Mouse (Mus musculus) heart, adult 18-20 months (tissue): ENCODE measurements around the gene Wipf1. TPM values are rescaled to one million over a fixed set of nuclear protein-coding genes. Genes with fewer than 3 reads are reported as not detected.
A peak's percentile ranks its signal among the peaks of the same experiment; 100 is the strongest.
"Not testable (repeated sequence)": the region's sequence is repeated elsewhere in the genome, so short reads cannot be mapped to it uniquely, and the experiment has no call there.

Experiments used
- DNase-seq, 2 experiments: peaks; one replicate each; pipeline ENCODE4 v3.0.0; 2021 to 2022; ENCODE audit warnings: mixed read lengths in 1 of 2
- long read RNA-seq, 2 experiments: library from polyadenylated mRNA; stranded (forward); transcript quantifications; one replicate each; pipeline ENCODE4 v2.0.0; 2021
- total RNA-seq, 2 experiments: library from RNA; stranded (reverse); gene quantifications; 2 replicates each; pipeline ENCODE4 v1.2.3; 2021

Wipf1 gene
- total RNA-seq: 10 to 100 TPM; 11.2 to 14.0 TPM
- long read RNA-seq, experiment 1, full-length matches to known transcripts: 1 of 5 reads
- long read RNA-seq, experiment 1, partial matches to known transcripts: 1 of 5 reads
- long read RNA-seq, experiment 1, other reads (novel, unspliced or antisense): 3 of 5 reads
- long read RNA-seq, experiment 2, partial matches to known transcripts: 0 of 1 reads
- long read RNA-seq, experiment 2, other reads (novel, unspliced or antisense): 1 of 1 reads

GRCm38 (mm10) chr2:73529356-73530330 is at the start of gene Wipf1:
Gene Wipf1 (minus strand): TSS chr2:73529734.
- DNase-seq: peak; percentile 89 to 93

DNA sequence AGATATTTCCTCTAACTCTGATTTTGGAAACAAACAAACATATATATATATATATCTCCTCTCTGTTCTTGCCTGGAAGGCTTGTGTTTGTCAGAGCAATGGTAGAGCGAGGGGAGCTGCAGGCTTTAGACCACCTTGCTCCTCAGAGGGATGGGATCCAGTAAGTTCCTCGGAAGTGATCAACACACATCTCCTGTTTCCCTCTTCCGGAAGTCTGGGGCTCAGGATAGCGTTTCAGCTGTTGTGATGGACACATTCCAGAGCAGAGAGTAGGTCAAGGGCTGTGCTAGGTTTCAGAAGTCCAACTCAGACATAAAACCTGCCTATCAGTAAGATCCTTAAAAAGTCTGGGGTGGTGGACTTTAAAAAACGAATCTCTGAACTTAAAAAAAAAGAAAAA is 49.6 kb upstream of the Wipf1 start:
- no peak for DNase-seq

- DNase-seq: no peak
Observed at GRCm38 (mm10) chr2:73574418-73574817, 44.9 kb upstream of the Wipf1 start.

GRCm38 (mm10) chr2:73573556-73573955 is 44.0 kb upstream of the Wipf1 start:
- no peak for DNase-seq

GRCm38 (mm10) chr2:73572539-73573372 is 43.2 kb upstream of the Wipf1 start:
- peak; percentile 68 to 69 for DNase-seq

- DNase-seq: no peak
Observed at GRCm38 (mm10) chr2:73571901-73572300, 42.4 kb upstream of the Wipf1 start.

DNA sequence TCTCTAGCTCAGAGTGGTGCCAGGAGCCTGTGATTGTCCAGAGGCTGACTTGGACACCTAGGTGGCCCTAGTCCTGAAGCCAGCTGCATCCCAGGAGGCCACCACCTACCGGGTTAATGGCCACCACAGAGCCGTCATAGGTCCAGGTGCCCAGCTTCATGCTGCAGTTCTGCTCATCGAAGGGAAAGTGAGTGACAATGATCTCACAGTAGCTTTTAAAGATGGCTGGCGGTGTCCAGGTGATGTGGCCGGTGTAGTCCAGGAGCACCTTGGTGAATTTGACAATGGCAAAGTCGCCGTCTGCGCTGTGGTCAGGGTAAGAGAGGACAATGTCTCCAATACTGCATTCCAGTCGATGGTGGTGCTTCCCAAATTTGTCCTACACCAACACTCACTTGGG is 41.8 kb upstream of the Wipf1 start:
- no peak for DNase-seq

DNA sequence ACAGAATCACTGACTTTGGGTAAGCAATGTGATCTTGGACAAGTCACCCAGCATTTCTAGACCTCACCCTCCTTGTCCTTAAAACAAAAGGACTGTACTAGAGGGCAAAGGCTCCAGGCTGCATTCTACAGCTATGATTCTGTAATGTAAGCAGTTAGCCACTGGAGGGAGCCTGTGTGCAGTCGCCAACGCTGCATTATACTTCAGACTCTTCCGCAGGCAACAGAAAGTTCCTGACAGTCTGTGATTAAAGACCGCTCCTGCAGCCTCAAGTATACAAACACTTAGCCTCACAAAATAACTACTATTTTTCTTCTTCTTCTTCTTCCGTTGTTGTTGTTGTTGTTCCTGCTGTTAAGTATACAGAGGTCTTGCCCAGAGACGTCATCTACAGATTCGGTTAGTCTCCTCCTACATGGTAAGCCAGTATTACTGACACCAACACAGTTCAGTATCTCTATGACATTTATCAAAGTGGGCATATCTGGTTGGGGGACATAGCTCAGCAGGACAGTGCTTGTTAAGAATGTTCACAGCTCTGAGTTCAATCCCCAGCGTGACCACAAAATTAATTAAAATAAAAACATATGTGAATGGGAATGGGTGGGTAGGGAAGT is 37.6 kb upstream of the Wipf1 start:
- DNase-seq: peak; percentile 69 to 78

DNA sequence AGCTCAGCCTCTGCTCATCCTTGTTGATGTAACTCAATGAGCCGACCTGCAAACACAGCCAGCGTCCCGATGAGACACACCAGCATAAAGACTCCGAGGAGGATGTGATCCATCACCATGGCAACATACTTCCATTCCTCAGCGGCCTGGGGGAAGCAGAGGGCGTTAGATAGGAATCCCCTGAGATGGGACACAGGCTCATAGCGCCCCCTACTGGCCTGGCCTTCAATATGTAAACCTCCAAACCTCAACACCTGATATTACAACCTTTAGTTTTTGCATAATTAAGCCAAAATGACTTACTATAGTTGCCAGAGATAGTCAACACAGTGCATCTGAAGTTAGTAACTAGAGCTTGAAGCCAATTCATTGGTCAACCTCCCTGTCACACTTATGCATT is 36.6 kb upstream of the Wipf1 start:
- no peak for DNase-seq

DNA sequence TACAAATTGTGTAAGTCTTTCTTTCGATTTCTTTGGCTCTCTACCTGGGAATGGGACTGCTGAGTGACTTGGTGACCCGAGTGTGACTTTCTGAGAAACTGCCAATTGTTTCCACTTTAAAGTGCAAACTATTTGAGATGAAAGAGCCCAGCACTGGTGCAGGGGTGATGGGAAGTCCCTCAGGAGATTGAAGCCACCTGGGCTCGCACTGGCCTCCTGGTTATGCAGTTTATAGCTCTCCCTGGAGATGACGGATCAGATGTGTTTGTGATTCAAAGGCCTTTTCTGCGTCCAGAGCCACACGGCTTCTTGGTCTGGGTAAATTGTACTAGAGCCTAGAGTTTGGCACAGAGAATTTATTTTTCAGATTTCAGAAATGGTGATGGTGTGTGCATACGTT is 34.2 kb upstream of the Wipf1 start:
- DNase-seq: no peak

- no peak for DNase-seq
Observed at GRCm38 (mm10) chr2:73562656-73563055, 33.1 kb upstream of the Wipf1 start.

DNA sequence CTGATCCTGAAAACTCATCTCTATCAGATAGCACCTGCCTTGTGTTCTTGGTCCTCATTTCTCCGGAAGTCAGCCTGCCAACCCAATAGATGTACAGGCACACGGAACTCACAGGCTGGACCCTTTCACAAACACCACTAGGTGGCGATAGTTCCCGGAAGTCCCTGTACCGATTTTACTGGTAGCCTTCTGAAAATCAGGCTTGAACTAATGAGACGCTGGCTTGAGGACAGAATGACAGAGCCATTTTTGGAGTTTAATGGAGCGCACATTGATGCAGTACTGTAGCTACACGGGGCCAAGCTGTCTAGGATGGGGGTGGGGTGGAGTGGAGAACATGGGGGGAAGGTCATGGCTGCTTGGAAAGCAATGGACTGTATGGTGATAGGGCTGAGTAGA is 32.1 kb upstream of the Wipf1 start:
- peak in 1 of 2 experiments; percentile 44 for DNase-seq

GRCm38 (mm10) chr2:73560899-73561664 is 31.5 kb upstream of the Wipf1 start:
- no peak for DNase-seq

DNA sequence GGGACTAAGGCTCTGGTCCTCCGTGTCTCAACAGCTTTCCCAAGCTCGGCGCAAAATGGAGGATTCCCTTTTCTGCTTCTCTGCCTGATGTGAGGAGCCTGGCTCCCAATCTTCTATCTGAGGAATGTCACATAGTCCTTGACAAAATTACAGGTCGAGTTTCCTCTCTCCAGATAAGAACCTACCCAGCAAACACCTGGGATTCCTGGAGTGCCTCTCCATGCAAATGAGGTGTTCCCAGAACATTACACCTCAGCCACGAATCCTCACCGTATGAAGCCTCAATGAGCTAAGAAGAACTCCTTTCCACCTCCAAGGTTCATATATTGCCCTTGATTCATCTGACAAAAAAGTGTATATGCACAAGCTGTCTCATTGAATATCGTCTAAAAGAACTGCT is 30.9 kb upstream of the Wipf1 start:
- no peak for DNase-seq

- DNase-seq: no peak
Observed at GRCm38 (mm10) chr2:73557956-73558355, 28.4 kb upstream of the Wipf1 start.

DNA sequence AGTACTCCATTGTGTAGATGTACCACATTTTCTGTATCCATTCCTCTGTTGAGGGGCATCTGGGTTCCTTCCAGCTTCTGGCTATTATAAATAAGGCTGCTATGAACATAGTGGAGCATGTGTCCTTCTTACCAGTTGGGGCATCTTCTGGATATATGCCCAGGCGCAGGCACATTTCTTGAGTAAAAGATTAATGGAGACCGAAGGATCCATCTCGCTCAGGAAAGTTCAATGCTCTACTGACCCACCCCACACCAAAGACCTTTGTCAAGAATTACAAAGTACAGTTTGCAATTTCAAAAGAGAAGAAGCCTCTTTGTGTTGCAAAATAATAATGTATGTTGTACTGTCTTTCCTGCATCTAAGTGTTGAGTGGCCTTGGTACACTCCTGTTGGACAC is 27.5 kb upstream of the Wipf1 start:
- DNase-seq: not testable (repeated sequence)

DNA sequence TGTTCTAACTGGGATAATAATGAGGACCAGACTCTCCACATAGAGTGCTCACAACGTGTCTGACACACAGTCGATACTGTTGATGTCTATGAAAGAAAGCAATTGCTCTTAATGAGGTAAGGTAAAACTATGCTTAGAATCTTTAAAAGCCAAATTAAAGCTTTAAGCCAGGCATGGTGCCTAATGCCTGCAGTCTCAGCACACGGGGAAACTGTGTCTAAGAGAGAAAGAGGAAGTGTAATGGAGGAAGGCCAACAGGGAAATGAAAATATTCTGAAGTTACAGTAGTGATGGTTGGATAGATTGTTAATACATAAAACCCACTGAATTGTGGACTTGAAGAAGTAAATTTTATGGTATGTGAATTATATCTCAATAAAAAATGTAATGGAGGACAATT is 24.9 kb upstream of the Wipf1 start:
- DNase-seq: no peak

DNA sequence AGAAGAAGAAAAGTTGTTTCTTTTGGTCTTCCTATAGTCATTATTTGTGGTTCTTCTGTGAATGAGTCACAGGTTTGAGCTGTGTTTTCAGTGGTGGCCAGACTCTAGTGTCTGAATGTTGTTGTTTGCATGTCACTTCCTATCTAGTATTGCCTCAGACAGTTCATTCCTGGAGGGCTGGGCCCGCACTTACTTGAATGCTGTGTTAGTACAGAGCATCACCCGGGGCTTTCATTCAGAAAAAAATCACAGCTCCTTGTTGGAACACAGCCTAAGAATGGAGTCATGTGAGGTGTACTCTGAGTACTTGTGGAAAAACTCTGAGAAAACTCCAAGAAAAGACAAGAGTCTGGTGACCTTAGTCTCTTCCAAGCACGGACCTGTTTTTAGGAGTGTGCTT is 23.4 kb upstream of the Wipf1 start:
- no peak for DNase-seq

DNA sequence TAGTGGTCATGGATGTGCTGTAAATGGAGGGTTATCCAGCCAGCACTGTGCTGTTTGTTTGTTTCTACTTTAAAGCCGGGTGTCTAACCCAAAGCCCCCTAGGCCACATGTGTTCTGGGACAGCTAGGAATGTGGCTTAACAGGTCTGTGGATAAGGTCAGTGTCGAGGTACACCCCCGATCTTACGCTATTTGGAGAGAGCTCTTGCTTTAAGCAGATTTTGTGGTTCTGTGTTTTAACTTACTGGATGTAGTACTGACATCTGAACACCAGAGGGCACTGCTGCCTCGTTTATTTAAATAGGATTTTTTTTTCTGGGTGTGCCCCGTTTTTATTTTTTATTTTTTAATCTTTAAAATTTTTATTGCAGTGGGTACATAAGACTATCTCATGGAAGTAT is 21.2 kb upstream of the Wipf1 start:
- DNase-seq: peak in 1 of 2 experiments; percentile 62

- no peak for DNase-seq
Observed at GRCm38 (mm10) chr2:73548542-73548941, 19.0 kb upstream of the Wipf1 start.

DNA sequence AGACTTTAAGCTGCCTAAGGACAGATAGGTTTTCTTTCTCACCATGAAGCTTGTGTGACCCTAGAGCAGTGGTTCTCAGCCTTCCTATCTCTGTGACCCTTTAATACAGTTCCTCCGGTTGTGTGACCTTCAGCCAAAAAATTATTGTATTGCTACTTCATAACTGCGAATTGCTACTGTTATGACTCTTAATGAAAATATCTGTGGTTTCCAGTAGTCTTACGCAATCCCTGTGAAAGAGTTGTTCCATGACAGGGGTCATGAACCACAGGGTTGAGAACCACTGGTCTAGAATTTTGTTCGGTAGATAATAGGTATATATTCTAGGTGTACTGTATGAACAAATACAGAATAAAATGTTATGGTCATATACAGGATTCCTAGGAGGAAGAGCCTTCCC is 17.7 kb upstream of the Wipf1 start:
- DNase-seq: no peak
